Mouse (Mus musculus) liver, embryonic 14.5 days (tissue): ENCODE data around the gene H2-DMa.

ENCODE experiments used
- CTCF ChIP-seq: IDR thresholded peaks from 2 replicates; pipeline ENCODE4 v1.5.1; 2016; ENCODE audit warnings: antibody characterized with exemption, low read depth, control low read depth
- EP300 ChIP-seq: IDR thresholded peaks from 2 replicates; pipeline ENCODE4 v1.6.1; 2016; ENCODE audit warnings: antibody characterized with exemption, low read depth

- TF ChIP-seq CTCF (no peak), EP300 (no peak)
Observed at GRCm38 (mm10) chr17:34118113-34118872, 1.0 kb upstream of the H2-DMa start.
